Mouse (Mus musculus) gastrocnemius, postnatal 10 days (tissue): ENCODE measurements around the gene Apbb2. TPM values are rescaled to one million over a fixed set of nuclear protein-coding genes. Genes with fewer than 3 reads are reported as not detected.
A peak's percentile ranks its signal among the peaks of the same experiment; 100 is the strongest.

Source experiments
- DNase-seq: peaks from one replicate; pipeline ENCODE4 v3.0.0; 2021; ENCODE audit warnings: mixed read lengths
- total RNA-seq, 2 experiments: library from RNA; stranded (reverse); gene quantifications; 2 replicates each; pipeline ENCODE4 v1.2.3; 2021

The Apbb2 gene
- total RNA-seq, 2 experiments from 2014 or later: 55.1 to 56.2 TPM

- peak; percentile 30 for DNase-seq
Measured at GRCm38 (mm10) chr5:66546969-66547511, 71.5 kb downstream of the Apbb2 start.

- DNase-seq: no peak
Measured at GRCm38 (mm10) chr5:66545573-66546141, 72.9 kb downstream of the Apbb2 start.

GRCm38 (mm10) chr5:66543761-66544160 lies 74.8 kb downstream of the Apbb2 start:
- no peak for DNase-seq

DNA sequence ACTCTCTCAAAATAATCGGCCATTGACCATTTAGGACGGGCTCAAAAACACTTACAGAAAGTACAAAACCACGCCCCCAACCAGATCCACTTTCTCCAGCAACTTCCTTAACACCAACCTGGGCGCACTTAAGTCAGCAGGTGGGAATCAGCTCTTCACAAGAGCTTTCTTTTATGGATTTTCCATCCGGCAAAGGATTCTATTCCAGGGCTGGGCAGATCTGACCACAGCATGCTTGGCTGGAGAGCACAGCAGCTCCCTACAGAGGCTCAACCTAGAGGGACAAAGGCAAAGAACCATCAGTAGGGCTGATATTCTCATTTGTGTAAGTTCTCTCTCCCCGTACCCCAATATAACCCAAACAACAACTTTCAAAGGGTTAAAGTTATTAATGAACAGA lies 75.2 kb downstream of the Apbb2 start:
- DNase-seq: no peak

DNA sequence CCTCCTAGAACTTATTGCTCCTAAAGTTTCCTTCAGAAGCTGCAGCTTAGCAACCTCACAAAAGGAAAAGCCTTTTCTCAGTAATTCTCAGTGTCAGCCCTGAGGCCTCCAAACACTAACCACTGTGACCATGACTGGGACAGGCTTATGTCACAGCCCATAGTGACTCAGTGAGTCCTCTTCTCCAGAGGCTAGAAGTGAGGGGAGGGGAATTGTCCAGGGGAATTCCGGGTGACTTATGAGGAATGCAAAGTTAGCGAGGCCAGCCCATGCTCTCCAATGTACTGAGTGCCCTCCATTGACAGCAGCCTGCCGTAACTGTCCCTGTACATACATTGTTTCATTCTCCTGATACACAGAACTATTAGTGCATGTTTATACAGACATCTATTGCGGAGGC lies 76.1 kb downstream of the Apbb2 start:
- DNase-seq: no peak

DNA sequence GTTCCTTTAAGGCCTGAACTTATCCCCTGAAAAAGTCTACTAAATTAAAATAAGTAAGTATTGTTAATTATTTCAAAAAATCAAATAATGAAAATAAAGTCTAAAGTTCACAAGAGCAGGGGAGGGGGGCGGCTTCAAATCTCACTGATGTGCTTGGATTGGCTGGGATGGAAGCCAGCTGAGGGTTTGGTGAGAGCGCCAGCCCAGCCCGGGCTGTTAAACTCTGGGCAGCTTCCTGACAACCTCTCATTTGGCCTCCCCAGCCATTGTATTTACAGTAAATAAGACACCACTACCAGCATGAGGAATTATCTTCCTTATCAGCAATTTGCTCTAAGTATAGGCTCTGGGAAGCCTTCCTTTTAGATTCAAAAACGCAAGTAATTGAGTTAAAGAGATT lies 77.2 kb downstream of the Apbb2 start:
- peak; percentile 23 for DNase-seq

DNA sequence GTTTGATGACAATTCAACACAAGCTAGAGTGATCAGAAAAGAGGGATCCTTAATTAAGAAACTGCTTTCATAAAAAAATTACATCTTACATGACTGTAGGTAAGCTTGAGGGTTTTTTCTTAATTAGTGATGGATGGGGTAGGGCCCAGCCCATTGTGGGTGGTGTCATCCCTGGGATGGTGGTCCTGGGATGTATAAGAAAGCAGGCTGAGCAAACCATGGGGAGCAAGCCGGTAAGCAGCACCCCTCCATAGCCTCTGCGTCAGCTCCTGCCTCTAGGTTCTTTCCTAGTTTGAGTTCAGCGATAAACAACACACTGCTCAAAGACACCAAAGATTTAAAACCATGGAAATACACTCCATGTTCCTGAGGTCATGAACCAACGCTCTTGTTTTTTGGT lies 78.3 kb downstream of the Apbb2 start:
- DNase-seq: no peak

DNA sequence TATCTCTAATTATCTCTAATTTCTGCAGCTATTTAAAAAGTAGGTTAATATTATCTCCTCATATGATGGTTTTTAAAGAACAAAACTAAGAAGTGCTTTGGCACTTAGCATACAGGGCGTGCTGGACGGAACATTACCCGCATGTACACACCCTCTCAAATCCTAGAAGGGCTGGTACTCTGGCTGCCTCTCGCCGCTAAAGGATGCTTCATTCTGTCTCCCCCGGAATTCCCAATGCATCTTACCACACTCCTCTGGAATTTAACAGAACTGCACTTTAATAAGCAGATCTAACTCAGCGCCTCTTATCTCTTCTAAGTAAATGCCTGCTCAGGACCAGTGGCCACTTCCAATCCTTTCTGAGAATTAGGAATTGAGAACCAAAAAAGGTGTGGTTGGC lies 80.8 kb downstream of the Apbb2 start:
- DNase-seq: no peak

GRCm38 (mm10) chr5:66536696-66537358 lies 81.8 kb downstream of the Apbb2 start:
- no peak for DNase-seq

GRCm38 (mm10) chr5:66535566-66536236 lies 82.9 kb downstream of the Apbb2 start:
- peak; percentile 21 for DNase-seq

DNA sequence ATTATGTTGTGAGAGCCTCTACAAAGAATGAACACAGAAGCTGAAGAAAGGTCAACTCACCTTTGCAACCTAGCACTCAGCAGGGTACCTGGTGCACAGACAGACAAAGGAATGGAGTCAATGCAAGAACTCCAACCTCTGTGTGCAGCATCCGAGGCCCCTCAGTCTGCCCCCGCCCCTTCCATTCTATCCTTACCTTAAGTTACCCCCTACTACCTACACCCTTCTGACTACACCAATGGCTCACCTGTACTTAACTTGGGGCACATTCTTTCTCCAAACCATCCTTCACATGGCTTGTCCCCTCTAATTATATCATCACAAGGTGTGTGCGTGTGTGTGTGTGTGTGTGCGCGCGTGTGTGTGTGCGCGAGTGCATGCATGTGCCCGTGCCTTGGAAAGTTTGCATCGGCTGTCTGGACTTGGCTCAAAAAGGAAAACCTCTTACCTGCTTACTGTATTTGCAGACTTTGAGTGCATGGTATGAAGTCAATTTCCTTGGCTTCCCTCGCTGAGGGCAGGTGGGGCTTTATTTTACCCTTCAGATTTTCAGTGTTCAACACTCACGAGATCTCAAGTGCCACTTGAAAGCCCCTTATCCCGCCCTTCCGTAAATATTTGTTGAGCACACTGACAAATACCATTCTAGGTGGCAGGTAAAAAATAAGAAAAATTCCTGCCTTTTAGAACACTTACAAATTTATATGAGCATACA lies 84.7 kb downstream of the Apbb2 start:
- no peak for DNase-seq

DNA sequence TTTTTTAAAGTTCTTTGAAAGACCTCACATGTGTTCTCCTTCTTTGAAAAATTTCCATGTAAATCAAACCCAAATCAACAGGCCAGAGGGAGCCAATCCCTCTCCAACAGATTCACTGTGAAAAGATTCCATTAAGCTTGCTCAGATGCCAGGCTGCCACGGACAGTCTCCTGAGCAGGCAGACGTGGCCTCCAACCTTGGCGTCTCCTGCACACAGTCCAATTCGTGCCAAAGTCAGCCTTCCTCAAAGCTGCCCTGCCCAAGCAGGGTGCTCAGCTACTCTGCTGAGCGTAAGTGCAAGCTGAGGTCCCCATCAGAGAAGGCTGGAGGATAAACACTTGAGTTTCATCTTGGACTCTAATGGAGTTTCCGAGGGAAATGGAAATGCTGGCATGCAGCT lies 85.8 kb downstream of the Apbb2 start:
- DNase-seq: peak; percentile 21

DNA sequence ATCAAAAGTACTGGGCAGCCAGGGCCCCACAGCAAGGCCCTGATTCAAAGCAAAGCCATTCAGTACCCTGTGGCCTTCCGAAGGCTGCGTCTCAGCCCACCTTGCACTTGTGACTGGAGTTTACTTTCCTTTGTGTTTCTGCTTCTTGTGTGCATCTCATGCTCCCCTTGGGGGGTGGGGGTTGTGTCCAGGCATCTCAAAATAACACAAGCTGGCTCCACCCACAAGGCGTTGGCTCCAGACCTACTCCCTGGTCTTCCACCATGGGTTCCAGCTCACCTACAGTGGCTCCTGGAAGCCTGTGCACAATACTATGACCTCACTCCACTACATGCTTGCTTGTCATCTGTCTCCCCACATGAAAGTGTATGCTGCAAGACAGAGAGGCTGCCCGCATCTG lies 88.2 kb downstream of the Apbb2 start:
- DNase-seq: no peak

GRCm38 (mm10) chr5:66529631-66530030 lies 89.0 kb downstream of the Apbb2 start:
- no peak for DNase-seq

- no peak for DNase-seq
Measured at GRCm38 (mm10) chr5:66528567-66528966, 90.0 kb downstream of the Apbb2 start.

DNA sequence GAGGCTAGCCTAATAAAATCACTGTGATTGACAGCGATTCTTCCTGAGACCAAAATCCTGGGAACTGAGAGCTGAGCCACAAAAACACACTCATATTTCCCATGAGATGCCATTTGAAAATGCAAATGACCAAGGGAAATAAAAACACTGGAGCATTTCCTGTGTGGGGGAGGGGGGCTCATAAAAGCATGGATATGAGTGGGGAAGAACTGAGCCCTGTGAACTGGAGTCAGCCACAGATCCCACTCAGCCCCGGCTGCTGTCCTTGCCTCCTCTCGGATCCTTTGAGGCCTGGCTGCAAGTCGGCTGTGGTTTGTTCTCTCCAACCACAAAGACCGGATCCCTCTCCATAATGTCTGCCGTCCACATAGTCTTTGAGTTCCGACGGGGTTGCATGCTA lies 91.5 kb downstream of the Apbb2 start:
- no peak for DNase-seq

DNA sequence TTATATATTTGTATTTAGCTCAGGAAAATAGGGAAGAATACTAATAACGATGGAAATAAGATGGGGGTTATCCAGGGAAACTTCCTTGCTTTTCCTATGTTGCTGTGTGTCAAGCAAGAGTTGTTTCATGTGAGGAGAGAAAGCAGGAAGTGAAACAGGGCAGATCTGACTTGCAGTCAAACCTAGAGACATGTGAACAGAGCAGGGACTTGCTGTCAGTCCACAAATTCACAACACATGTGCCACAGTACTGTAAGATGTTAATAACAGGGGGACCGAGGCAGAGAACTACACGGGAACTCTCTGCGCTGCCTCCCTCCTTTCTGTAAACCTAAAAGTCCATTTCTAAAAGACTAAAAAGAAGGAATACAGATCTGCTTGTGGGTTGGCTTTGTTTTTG lies 93.6 kb downstream of the Apbb2 start:
- no peak for DNase-seq

- DNase-seq: no peak
Measured at GRCm38 (mm10) chr5:66523681-66524503, 94.7 kb downstream of the Apbb2 start.

- DNase-seq: no peak
Measured at GRCm38 (mm10) chr5:66521250-66521649, 97.3 kb downstream of the Apbb2 start.

- DNase-seq: no peak
Measured at GRCm38 (mm10) chr5:66519511-66519910, 99.1 kb downstream of the Apbb2 start.

DNA sequence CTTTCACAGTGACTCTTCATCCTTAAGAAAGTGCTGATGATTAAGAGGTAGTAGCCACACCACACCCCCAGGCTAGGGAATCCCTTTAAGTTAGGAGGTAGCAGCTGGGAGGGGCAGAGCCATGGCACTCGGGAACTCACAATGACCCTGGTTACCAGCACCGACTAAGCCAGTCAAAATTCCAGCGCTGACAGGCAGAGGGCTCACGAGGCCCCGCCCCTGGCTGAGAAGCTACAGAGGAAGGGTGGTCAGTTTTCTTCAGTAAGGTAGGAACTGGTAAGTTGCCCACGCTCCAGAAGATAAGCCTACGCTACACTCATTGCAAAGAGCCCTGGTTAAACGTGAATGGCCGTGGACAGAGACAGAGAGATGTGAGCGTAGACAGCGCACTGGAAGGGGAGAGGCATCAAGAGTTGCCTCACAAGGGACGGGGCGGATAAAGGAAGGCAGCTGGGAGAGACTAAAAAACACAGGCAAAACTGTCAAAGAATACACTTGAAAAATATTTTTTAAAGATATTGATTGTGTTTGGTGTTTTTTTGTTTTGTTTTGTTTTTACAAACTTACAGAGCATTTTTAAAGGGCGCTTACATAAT lies 100.1 kb downstream of the Apbb2 start:
- no peak for DNase-seq

GRCm38 (mm10) chr5:66517503-66517902 lies 101.1 kb downstream of the Apbb2 start:
- DNase-seq: no peak
